Mouse (Mus musculus) left cerebral cortex, adult 8-10 months (tissue): ENCODE data around the gene Pde4c. TPM values are rescaled to one million over a fixed set of nuclear protein-coding genes. Genes with fewer than 3 reads are reported as not detected.

Experiments
- DNase-seq, 2 experiments: peaks; one replicate each; pipeline ENCODE4 v3.0.0; 2022; ENCODE audit warnings: low spot score in 2 of 2
- total RNA-seq, 4 experiments: library from RNA; stranded (reverse); gene quantifications; 2 replicates each; pipeline ENCODE4 v1.2.4; 2022

Gene Pde4c
- total RNA-seq, 4 experiments from 2014 or later: 1.7 to 2.8 (median 2.2) TPM

- DNase-seq: peak in 1 of 2 experiments; percentile 38
Observed at GRCm38 (mm10) chr8:70765838-70766570, 42.5 kb downstream of the Pde4c start.

GRCm38 (mm10) chr8:70766571-70767440, 43.3 kb downstream of the Pde4c start:
- DNase-seq: peak in 1 of 2 experiments; percentile 34

- no peak for DNase-seq
Observed at GRCm38 (mm10) chr8:70767503-70767902, 44.0 kb downstream of the Pde4c start.

DNA sequence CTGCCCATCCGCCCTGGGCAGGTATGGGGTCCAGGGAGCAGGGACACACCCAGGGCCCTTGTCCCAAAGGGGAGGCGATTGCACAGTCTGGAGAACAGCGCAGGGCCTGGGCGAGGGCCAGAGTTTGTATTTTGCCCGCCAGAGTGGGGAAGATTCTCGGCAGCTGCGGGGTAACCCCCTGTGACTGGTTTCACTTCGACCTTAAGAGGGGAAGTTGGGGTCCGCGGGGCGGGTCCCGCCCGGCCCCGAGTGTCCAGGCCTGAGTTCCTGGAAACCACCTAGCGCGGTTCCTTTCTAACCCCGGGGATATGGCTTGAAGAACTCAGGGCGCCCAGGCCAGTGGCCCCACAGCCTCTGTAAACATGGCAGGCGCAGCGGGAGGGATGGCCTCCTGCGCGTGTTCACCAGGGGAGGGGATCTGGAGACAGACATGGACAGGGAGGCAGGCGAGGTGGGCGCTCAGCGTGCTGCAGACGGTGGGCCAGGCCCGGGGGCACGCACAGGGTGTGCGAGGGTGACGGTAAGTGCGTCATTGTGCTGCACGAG, 44.8 kb downstream of the Pde4c start:
- no peak for DNase-seq

DNA sequence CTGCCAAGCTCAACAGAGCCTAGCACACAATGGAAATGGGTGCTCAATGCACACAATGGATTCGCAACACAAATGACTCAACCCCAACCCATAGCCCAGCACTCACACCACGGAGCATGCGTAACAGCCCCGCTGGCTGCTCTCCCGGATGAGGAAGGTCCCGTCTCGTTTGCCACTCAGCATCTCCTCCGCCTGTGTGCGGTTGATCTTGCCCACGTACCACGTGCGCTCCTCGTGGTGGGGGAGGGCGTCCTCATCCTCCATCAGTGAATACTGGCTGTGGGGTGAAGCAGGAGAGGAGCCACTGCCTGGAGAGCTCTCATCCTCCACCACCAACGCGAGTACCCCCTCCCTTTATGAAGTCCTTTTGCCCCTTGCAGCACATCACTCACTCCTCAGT, 45.4 kb downstream of the Pde4c start:
- no peak for DNase-seq

- DNase-seq: peak; percentile 90 to 91
Observed at GRCm38 (mm10) chr8:70769359-70769758, 45.8 kb downstream of the Pde4c start.

GRCm38 (mm10) chr8:70769858-70770257, 46.3 kb downstream of the Pde4c start:
- DNase-seq: no peak

- no peak for DNase-seq
Observed at GRCm38 (mm10) chr8:70770748-70771147, 47.2 kb downstream of the Pde4c start.

DNA sequence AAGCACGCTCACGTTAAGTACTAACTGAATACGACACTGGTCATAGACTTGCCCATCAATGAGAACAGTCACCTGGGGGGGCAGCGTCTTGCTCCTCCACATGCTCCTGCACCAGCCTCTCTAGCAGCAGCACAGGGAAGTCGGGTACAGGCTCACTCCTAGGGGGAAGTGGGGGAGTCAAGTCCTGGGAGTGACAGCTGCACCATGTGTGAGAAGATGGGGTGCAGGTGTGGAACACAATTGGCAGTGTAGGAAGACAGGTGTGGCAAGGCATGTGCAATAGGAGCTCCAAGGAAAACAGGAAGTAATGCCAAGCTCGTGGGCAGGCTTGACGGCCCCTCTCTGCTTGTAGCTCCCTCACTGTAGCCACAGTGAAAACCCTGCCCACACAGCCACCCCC, 47.7 kb downstream of the Pde4c start:
- DNase-seq: no peak

DNA sequence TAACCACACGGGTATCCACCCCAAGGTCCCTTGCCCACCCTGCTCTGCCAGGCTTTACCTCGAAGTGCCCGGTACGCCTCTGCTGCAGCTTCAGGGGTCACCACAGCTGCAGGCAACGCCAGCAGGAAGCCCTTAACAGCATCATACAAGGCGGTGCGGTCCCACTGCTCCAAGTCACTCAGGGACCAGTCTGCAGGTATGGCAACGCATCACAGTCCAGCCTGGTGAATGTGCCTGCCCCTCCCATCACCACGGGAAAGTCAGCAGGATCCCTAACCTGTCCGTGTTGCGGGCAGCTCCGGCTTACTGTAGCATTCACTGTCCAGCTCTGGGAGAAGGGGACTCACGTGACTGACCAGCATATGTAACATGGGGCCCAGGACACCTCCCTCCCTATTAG, 48.6 kb downstream of the Pde4c start:
- no peak for DNase-seq

DNA sequence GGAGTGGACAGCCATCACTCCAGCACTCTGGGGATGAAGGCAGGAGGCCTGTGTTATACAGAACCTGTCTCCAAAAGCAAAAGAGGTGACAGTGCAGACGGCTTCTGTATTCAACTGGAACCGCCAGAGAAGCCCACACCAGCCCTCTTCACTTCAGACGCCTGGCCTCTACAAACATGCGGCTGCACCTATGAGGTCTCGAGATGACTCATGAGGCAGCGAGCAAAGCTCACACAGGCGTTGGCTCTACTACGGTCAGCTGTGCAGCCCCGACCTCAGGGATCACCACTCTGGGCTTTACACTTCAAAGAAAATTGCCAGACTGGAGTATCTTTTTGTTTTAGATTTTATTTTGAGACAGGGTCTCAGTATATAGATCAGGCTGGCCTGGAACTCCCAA, 49.4 kb downstream of the Pde4c start:
- DNase-seq: no peak

DNA sequence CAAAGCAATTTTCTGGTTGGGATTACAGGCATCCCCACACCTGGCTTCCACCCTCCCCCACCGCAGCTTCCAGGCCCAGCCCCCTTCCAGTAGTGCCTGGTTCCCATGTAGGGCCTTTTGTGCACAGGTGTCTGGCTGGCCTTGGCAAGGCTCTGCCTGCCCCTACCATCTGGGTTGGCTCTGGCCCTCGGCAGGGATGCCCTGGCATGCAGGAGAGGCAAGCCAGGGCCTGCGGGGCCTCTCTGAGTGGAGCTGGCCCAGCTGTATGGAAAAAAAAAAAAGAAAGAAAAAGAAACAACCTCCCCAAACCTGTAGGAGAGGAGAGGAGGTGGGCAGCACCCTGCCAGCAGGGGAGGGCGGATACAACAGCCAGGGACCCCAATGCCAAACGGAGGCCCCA, 49.9 kb downstream of the Pde4c start:
- DNase-seq: no peak

DNA sequence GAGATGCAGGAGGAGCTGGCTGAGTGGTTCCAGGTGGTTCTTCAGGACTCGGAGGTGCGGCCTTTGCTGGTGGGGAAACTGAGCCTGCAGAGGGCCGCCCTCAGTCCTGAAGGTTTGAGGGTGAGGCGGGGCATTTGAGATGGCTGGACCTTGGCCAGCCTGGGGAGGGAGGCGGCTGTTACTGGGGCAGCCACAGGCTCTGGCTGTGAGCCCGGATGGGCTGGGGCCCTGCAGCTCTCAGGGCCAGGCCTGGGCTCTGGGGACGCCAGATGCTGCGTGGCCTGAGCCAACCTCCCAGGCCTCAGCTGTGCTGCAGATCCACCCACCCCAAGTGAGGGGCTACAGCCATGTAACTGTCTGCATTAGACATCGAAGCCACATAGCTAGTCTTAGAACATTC, 50.3 kb downstream of the Pde4c start:
- peak in 1 of 2 experiments; percentile 82 for DNase-seq

- DNase-seq: no peak
Observed at GRCm38 (mm10) chr8:70774740-70775139, 51.2 kb downstream of the Pde4c start.

- no peak for DNase-seq
Observed at GRCm38 (mm10) chr8:70775227-70775626, 51.7 kb downstream of the Pde4c start.

DNA sequence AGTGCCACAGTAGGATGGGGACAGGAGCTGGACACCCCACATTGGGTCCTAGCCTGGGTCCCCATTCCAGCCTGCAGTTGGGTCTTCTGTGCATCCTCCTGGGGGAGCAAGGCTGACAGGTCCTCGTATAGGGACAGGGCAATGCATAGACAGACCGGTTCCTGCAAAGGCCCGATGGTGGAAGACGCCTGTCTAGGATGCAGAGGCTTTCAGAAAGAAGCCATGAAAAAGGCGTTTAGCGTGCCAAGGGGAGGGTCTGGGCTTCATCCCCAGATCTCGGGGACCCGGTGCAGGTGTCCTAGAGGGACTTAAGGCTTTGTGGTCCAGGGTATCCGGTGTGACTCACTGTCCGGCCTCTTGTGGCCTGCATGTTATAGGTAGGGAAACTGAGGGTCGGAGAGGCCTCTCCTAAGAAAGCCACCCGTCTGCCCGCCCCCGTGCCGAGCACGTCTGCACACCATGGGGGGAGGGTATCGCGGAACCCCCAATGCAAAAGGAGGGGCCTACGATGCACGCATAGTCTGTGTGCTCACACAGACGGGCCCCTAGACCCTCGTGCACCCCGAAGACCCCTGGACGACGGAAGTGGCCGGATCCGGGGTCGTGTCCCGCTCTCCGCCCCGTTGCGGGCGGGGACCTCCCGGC, 52.5 kb downstream of the Pde4c start:
- DNase-seq: no peak

- DNase-seq: peak; percentile 96 to 97
Observed at GRCm38 (mm10) chr8:70776496-70777444, 53.2 kb downstream of the Pde4c start, which contains the start of gene Pik3r2. Gene Pik3r2 (minus strand): TSS chr8:70776713.

DNA sequence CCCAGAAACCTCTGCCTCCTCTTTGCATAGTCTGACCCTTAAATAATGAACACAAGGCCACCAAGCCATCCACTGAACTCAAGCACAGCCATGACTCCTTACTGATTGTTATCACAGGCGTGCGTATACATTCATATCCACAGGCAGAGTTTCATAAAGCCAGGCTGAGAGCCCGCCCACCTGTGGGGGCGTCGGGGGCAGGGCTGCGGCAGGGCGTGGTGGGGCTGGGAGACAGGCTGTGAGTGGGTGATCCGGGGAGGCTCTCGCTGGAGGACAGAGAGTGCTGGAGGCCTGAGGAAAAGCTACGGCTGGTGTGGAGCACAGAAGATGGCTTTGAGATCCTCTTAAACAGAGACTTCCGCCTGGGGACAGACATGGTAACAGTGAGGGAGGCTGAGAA, 56.6 kb downstream of the Pde4c start:
- no peak for DNase-seq

DNA sequence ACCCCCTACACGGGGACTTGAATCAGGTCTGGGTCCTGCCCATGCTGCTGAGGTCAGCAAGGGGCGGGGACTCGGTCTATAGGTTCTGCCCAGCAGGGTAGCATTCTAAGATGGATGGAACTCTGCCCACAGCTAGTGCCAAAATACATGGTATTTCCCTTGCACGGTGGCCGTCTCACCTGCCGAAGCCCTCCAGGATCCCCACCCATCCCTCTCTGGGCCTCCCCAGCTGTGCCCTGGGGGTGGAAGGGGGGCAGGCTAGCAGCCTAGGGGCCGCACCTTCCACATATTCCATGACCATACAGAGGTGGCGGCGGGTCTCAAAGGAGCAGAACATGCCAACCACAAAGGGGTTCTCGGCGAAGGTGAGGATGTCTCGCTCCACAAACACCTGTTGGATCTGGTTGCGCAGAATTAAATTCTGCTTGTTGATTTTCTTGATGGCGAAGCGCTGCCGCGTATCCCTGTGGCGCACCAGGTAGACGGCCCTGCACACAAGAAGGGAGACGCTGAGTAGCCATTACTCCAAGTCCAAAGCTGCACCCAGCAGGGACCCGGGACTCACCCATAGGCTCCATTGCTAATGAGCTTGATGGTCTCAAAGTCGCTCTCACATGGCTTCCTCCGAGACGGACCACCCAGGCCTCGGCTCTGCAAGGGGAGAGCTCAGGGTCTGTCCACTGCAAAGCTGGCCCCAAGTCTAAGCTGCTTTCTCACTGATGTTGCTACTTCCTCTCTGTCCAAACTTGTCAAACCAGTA, 63.0 kb downstream of the Pde4c start:
- DNase-seq: no peak

GRCm38 (mm10) chr8:70787051-70787445, 63.5 kb downstream of the Pde4c start:
- no peak for DNase-seq
